Mouse (Mus musculus): ENCODE measurements around the gene Zfp746. TPM values are rescaled to one million over a fixed set of nuclear protein-coding genes. Genes with fewer than 3 reads are reported as not detected.

The Zfp746 gene
- total RNA-seq, 1 experiment: 14.1 TPM

GRCm38 (mm10) chr6:48085521-48086404 is 630 bp downstream of the Zfp746 start:
- Histone ChIP-seq H3K27ac (ENCODE audit: insufficient read depth, low read depth, low read length, poor library complexity, severe bottlenecking) (no peak overlapping the region), H3K9me3 (ENCODE audit: control insufficient read depth, insufficient read depth, low read depth, low read length) (no peaks in the 10 kb centered on the region), H3K4me1 (ENCODE audit: control insufficient read depth in 2 of 2, insufficient read depth in 2 of 2, low read length in 2 of 2, poor library complexity in 1 of 2) (peaks cover 0 to 3% of the 10 kb centered on the region in 2 experiments; a peak in 1 of 4 replicates), H3K4me3 (ENCODE audit: insufficient read depth in 1 of 2, low read depth in 1 of 2, low read length in 2 of 2, poor library complexity in 1 of 2, severe bottlenecking in 1 of 2) (peak overlapping the region; percentile 76 to 84), H3K9ac (ENCODE audit: insufficient read depth, low read depth, low read length, poor library complexity, severe bottlenecking) (peak overlapping the region; percentile 90), H3K36me3 (ENCODE audit: control insufficient read depth, insufficient read depth, low read length, poor library complexity, severe bottlenecking) (peaks cover 21% of the 10 kb centered on the region)
- DNase-seq (ENCODE audit: low read depth, low spot score): no peak
- in situ Hi-C loops (cut with MboI; ENCODE audit: low sequenced_read_pairs in 2 of 2, unreplicated experiment in 2 of 2): no loop called here
- no peak for TF ChIP-seq MAFK (IDR thresholded peaks at IDR 0.05; ENCODE audit: insufficient read depth, low read depth, low read length)
- TF ChIP-seq HCFC1 (IDR thresholded peaks at IDR 0.05; ENCODE audit: borderline replicate concordance, insufficient read depth, low read length): no peak

DNA sequence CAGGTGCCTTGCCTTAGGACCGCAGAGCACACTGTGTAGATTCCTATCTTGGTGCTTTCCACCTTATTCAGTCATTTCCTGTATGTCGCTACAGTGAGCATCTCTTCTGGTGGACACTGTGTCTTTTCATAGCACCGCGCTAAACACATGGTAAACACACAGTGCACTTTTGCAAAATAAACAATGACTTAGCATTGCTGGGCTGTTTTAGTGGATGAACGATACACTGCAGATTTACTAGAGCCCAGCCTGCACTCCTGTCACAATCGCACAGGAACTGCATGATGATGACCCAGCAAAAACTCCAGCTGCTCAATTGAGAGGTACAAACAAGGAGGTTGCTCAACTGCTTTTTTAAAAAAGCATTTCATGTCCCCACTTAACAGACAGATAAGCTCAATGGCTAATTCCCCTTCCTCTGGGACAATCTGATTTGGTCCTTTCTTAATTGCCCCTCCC is 2.6 kb downstream of the Zfp746 start:
- Histone ChIP-seq H3K36me3 (ENCODE audit: control insufficient read depth, insufficient read depth, low read length, poor library complexity, severe bottlenecking) (peaks cover 23% of the 10 kb centered on the region), H3K4me1 (ENCODE audit: control insufficient read depth in 2 of 2, insufficient read depth in 2 of 2, low read length in 2 of 2, poor library complexity in 1 of 2) (peaks cover 1 to 3% of the 10 kb centered on the region in 2 experiments; a peak in 1 of 4 replicates), H3K9me3 (ENCODE audit: control insufficient read depth, insufficient read depth, low read depth, low read length) (no peaks in the 10 kb centered on the region), H3K9ac (ENCODE audit: insufficient read depth, low read depth, low read length, poor library complexity, severe bottlenecking) (no peak overlapping the region), H3K4me3 (ENCODE audit: insufficient read depth in 1 of 2, low read depth in 1 of 2, low read length in 2 of 2, poor library complexity in 1 of 2, severe bottlenecking in 1 of 2) (no peak overlapping the region), H3K27ac (ENCODE audit: insufficient read depth, low read depth, low read length, poor library complexity, severe bottlenecking) (no peak overlapping the region)
- in situ Hi-C loops (cut with MboI; ENCODE audit: low sequenced_read_pairs in 2 of 2, unreplicated experiment in 2 of 2): no loop called here
- no peak for TF ChIP-seq ZC3H11A (IDR thresholded peaks at IDR 0.05; ENCODE audit: borderline replicate concordance, low read depth, low read length)
- no peak for TF ChIP-seq HCFC1 (IDR thresholded peaks at IDR 0.05; ENCODE audit: borderline replicate concordance, insufficient read depth, low read length)
- TF ChIP-seq CHD2 (IDR thresholded peaks at IDR 0.05; ENCODE audit: low read depth, low read length): no peak
- no peak for DNase-seq (ENCODE audit: low read depth, low spot score)

GRCm38 (mm10) chr6:48081952-48082351 is 4.4 kb downstream of the Zfp746 start:
- Histone ChIP-seq H3K4me1 (ENCODE audit: control insufficient read depth in 2 of 2, insufficient read depth in 2 of 2, low read length in 2 of 2, poor library complexity in 1 of 2) (peaks cover 2 to 3% of the 10 kb centered on the region in 2 experiments; a peak in 1 of 4 replicates), H3K9ac (ENCODE audit: insufficient read depth, low read depth, low read length, poor library complexity, severe bottlenecking) (no peak overlapping the region), H3K27ac (ENCODE audit: insufficient read depth, low read depth, low read length, poor library complexity, severe bottlenecking) (no peak overlapping the region), H3K9me3 (ENCODE audit: control insufficient read depth, insufficient read depth, low read depth, low read length) (no peaks in the 10 kb centered on the region), H3K36me3 (ENCODE audit: control insufficient read depth, insufficient read depth, low read length, poor library complexity, severe bottlenecking) (peaks cover 23% of the 10 kb centered on the region), H3K4me3 (ENCODE audit: insufficient read depth in 1 of 2, low read depth in 1 of 2, low read length in 2 of 2, poor library complexity in 1 of 2, severe bottlenecking in 1 of 2) (no peak overlapping the region)
- in situ Hi-C loops (cut with MboI; ENCODE audit: low sequenced_read_pairs in 2 of 2, unreplicated experiment in 2 of 2): no loop called here
- DNase-seq (ENCODE audit: low read depth, low spot score): no peak
- TF ChIP-seq MAFK (IDR thresholded peaks at IDR 0.05; ENCODE audit: insufficient read depth, low read depth, low read length): no peak
- TF ChIP-seq HCFC1 (IDR thresholded peaks at IDR 0.05; ENCODE audit: borderline replicate concordance, insufficient read depth, low read length): no peak
- TF ChIP-seq CHD2 (IDR thresholded peaks at IDR 0.05; ENCODE audit: low read depth, low read length): no peak
- TF ChIP-seq ZC3H11A (IDR thresholded peaks at IDR 0.05; ENCODE audit: borderline replicate concordance, low read depth, low read length): no peak
- no peak for TF ChIP-seq ZNF384 (IDR thresholded peaks at IDR 0.05; ENCODE audit: low read depth, low read length)

GRCm38 (mm10) chr6:48081021-48081420 is 5.4 kb downstream of the Zfp746 start:
- Histone ChIP-seq H3K4me1 (ENCODE audit: control insufficient read depth in 2 of 2, insufficient read depth in 2 of 2, low read length in 2 of 2, poor library complexity in 1 of 2) (peaks cover 2 to 3% of the 10 kb centered on the region in 2 experiments; a peak in 1 of 4 replicates), H3K9ac (ENCODE audit: insufficient read depth, low read depth, low read length, poor library complexity, severe bottlenecking) (no peak overlapping the region), H3K4me3 (ENCODE audit: insufficient read depth in 1 of 2, low read depth in 1 of 2, low read length in 2 of 2, poor library complexity in 1 of 2, severe bottlenecking in 1 of 2) (no peak overlapping the region), H3K9me3 (ENCODE audit: control insufficient read depth, insufficient read depth, low read depth, low read length) (no peaks in the 10 kb centered on the region), H3K36me3 (ENCODE audit: control insufficient read depth, insufficient read depth, low read length, poor library complexity, severe bottlenecking) (peaks cover 23% of the 10 kb centered on the region), H3K27ac (ENCODE audit: insufficient read depth, low read depth, low read length, poor library complexity, severe bottlenecking) (no peak overlapping the region)
- DNase-seq (ENCODE audit: low read depth, low spot score): no peak
- in situ Hi-C loops (cut with MboI; ENCODE audit: low sequenced_read_pairs in 2 of 2, unreplicated experiment in 2 of 2): no loop called here
- no peak for TF ChIP-seq CHD2 (IDR thresholded peaks at IDR 0.05; ENCODE audit: low read depth, low read length)
- TF ChIP-seq MAFK (IDR thresholded peaks at IDR 0.05; ENCODE audit: insufficient read depth, low read depth, low read length): no peak
- TF ChIP-seq ZNF384 (IDR thresholded peaks at IDR 0.05; ENCODE audit: low read depth, low read length): no peak
- no peak for TF ChIP-seq HCFC1 (IDR thresholded peaks at IDR 0.05; ENCODE audit: borderline replicate concordance, insufficient read depth, low read length)
- TF ChIP-seq ZC3H11A (IDR thresholded peaks at IDR 0.05; ENCODE audit: borderline replicate concordance, low read depth, low read length): no peak

Data from ES-E14 (cell line).